Mouse (Mus musculus) heart, adult 2 months (tissue): ENCODE measurements at regions not wholly inside any gene's neighbourhood (a gene's known extent, or its start where the extent isn't known, plus 50 kb on each side); places are given as distances from the start of the nearest gene placed in this dataset.

Experiments used
- DNase-seq, 2 experiments: peaks; one replicate each; pipeline ENCODE4 v3.0.0; 2021
- H3K27ac ChIP-seq: fragments of 200-600 bp; 2 replicates; pipeline ENCODE4 v1.8.1; 2022
- H3K27me3 ChIP-seq: fragments of 200-500 bp; 2 replicates; pipeline ENCODE4 v1.6.1; 2012; ENCODE audit warnings: mild to moderate bottlenecking, low read length, inconsistent platforms, mixed read lengths; ENCODE audit not compliant: control insufficient read depth, insufficient read depth
- H3K36me3 ChIP-seq: fragments of 200-500 bp; 2 replicates; pipeline ENCODE4 v1.6.1; 2012; ENCODE audit warnings: low read length, inconsistent platforms; ENCODE audit not compliant: control insufficient read depth, insufficient read depth
- H3K4me1 ChIP-seq: fragments of 200-500 bp; 2 replicates; pipeline ENCODE4 v1.6.1; 2011; ENCODE audit warnings: low read length; ENCODE audit not compliant: control insufficient read depth, insufficient read depth
- H3K4me3 ChIP-seq: fragments of 200-600 bp; 2 replicates; pipeline ENCODE4 v1.8.1; 2022
- H3K79me2 ChIP-seq: fragments of 200-500 bp; replicated peaks from 2 replicates; pipeline ENCODE4 v1.6.1; 2012; ENCODE audit warnings: mild to moderate bottlenecking, inconsistent platforms, low read length, moderate library complexity, mixed read lengths; ENCODE audit not compliant: control insufficient read depth, insufficient read depth
- H3K9ac ChIP-seq: fragments of 200-500 bp; 2 replicates; pipeline ENCODE4 v1.6.1; 2012; ENCODE audit warnings: low read depth, mild to moderate bottlenecking, control low read depth, inconsistent platforms, low read length, mixed read lengths
- CTCF ChIP-seq: fragments of 200-600 bp; IDR thresholded peaks from 2 replicates; pipeline ENCODE4 v1.8.1; 2022; ENCODE audit warnings: antibody characterized with exemption, mild to moderate bottlenecking, moderate library complexity
- EP300 ChIP-seq: fragments of 200-500 bp; IDR thresholded peaks from 2 replicates; pipeline ENCODE4 v1.6.1; 2011; ENCODE audit warnings: low read depth, low read length, control low read depth; ENCODE audit not compliant: insufficient read depth
- POLR2A ChIP-seq: fragments of 200-500 bp; IDR thresholded peaks from 2 replicates; pipeline ENCODE4 v1.6.1; 2011; ENCODE audit warnings: mild to moderate bottlenecking, low read depth, low read length, control low read depth; ENCODE audit not compliant: insufficient read depth
- WGBS: fragments of 180-500 bp; shearing (Covaris S2); methylation state at CpG from one replicate; pipeline ENCODE4 v1.1.7; 2018; 5-methylcytosine and 5-hydroxymethylcytosine counted together
- intact Hi-C: fragments of 180-260 bp; cut with DNase I; formaldehyde crosslinking; loops from one replicate; pipeline ENCODE4 v1.15.1; 2025

- intact Hi-C loops, result no loop called here
- 84% methylated on average over 1 of the region's 1 CpGs for WGBS
- no peaks in the 10 kb centered on the region for H3K79me2 ChIP-seq
Observed at GRCm38 (mm10) chr3:45659052-45659451, 280.9 kb downstream of the Pcdh10 start.

GRCm38 (mm10) chr3:45670434-45670833 is 292.2 kb downstream of the Pcdh10 start:
- intact Hi-C loops, result no loop called here
- Histone ChIP-seq H3K27me3 (no peaks in the 10 kb centered on the region), H3K4me3 (no peak overlapping the region)

More at GRCm38 (mm10) chr3:45659052-45659451, 280.9 kb downstream of the Pcdh10 start:
- no peak overlapping the region for H3K9ac ChIP-seq
- no peak for DNase-seq
- H3K36me3 ChIP-seq, result no peaks in the 10 kb centered on the region
- H3K4me3 ChIP-seq, result no peak overlapping the region
- H3K4me1 ChIP-seq, result no peaks in the 10 kb centered on the region
- H3K27me3 ChIP-seq, result no peaks in the 10 kb centered on the region
- no peak overlapping the region for H3K27ac ChIP-seq
- TF ChIP-seq POLR2A (no peak), CTCF (no peak), EP300 (no peak)

GRCm38 (mm10) chr3:45677672-45678071 is 299.5 kb downstream of the Pcdh10 start:
- no peak overlapping the region for H3K4me3 ChIP-seq
- peaks cover 2% of the 10 kb centered on the region for H3K27me3 ChIP-seq
- TF ChIP-seq EP300 (no peak), CTCF (no peak), POLR2A (no peak)
- H3K36me3 ChIP-seq, result no peaks in the 10 kb centered on the region
- no peak overlapping the region for H3K27ac ChIP-seq
- intact Hi-C loops, result no loop called here
- no peak for DNase-seq
- WGBS, result 78% methylated on average over 6 of the region's 6 CpGs
- no peaks in the 10 kb centered on the region for H3K4me1 ChIP-seq
- no peak overlapping the region for H3K9ac ChIP-seq
- H3K79me2 ChIP-seq, result no peaks in the 10 kb centered on the region

More at GRCm38 (mm10) chr3:45670434-45670833, 292.2 kb downstream of the Pcdh10 start:
- TF ChIP-seq POLR2A (no peak), CTCF (no peak), EP300 (no peak)
- Histone ChIP-seq H3K27ac (no peak overlapping the region), H3K9ac (no peak overlapping the region), H3K4me1 (no peaks in the 10 kb centered on the region), H3K36me3 (no peaks in the 10 kb centered on the region), H3K79me2 (no peaks in the 10 kb centered on the region)
- DNase-seq, result no peak

- Histone ChIP-seq H3K27me3 (peaks cover 2% of the 10 kb centered on the region), H3K9ac (no peak overlapping the region), H3K79me2 (no peaks in the 10 kb centered on the region), H3K36me3 (no peaks in the 10 kb centered on the region), H3K4me1 (no peaks in the 10 kb centered on the region), H3K4me3 (no peak overlapping the region), H3K27ac (no peak overlapping the region)
- TF ChIP-seq EP300, result no peak
- TF ChIP-seq POLR2A, result no peak
- DNase-seq, result no peak
- 8% methylated on average over 12 of the region's 12 CpGs for WGBS
- intact Hi-C loops, result no loop called here
Observed at GRCm38 (mm10) chr3:45681410-45681809, 303.2 kb downstream of the Pcdh10 start.

- WGBS, result 34% methylated on average over 1 of the region's 1 CpGs
- no peak for DNase-seq
- Histone ChIP-seq H3K79me2 (no peaks in the 10 kb centered on the region), H3K27me3 (no peaks in the 10 kb centered on the region), H3K4me1 (no peaks in the 10 kb centered on the region), H3K27ac (no peak overlapping the region), H3K36me3 (no peaks in the 10 kb centered on the region), H3K9ac (no peak overlapping the region), H3K4me3 (no peak overlapping the region)
- no peak for TF ChIP-seq CTCF
- TF ChIP-seq EP300, result no peak
- no peak for TF ChIP-seq POLR2A
- intact Hi-C loops, result no loop called here
Observed at GRCm38 (mm10) chr3:45707891-45708290, 329.7 kb downstream of the Pcdh10 start.
